Comparison of ENCODE assay signal across 15 mouse cellular contexts in the genomic region with DNA sequence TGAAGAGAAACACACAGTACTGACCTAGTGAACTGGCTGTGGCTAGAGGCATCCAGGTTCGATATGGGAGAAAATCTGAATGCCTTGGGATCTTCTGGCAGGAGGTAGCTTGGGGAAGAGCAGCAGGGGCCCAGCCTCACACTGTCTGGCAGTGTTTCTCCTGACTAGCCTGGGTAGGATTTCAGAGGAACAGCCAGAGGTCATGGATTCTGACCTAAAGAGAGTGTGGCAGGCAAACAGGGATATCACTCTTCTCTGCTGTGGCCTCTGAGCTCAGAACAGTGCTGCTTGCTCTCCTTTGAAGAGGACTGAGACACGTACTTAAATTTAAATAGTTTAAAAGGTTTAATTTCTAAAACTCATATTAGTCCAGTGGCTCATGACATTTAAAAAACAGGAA. TPM values are rescaled to one million over a fixed set of nuclear protein-coding genes. Genes with fewer than 3 reads are reported as not detected.
DNase-seq lines count a peak whose midpoint lies in the region; ATAC-seq and TF ChIP-seq lines count a peak whose summit lies in the region.
"Had no signal": no experiment of that assay in that cellular context is flagged by ENCODE, and none has a peak within 500 bp of the region (broad histone marks: within the 10 kb centered on the region; RNA-seq: fewer than 3 reads in every experiment).

No protein-coding gene starts in this region.

- no peak overlapping the region for H3K9ac ChIP-seq in hindbrain, postnatal 0 days (replicated peaks; ENCODE audit: low read length)
- H3K9ac ChIP-seq in embryonic facial prominence, embryonic 14.5 days (ENCODE audit: low read depth, low read length): no peak overlapping the region
- H3K9ac ChIP-seq in lung, embryonic 15.5 days: peak overlapping the region; percentile 37
- H3K9ac ChIP-seq in hindbrain, embryonic 16.5 days (ENCODE audit: low read depth, low read length): no peak overlapping the region
- H3K9ac ChIP-seq in stomach, postnatal 0 days (ENCODE audit: low read length): no peak overlapping the region
- H3K9ac ChIP-seq: liver, postnatal 0 days; midbrain, embryonic 13.5 days had no signal

- TF ChIP-seq EP300 in stomach, postnatal 0 days (optimal IDR thresholded peaks at IDR 0.05): no peak

- peak overlapping the region; percentile 62 for H3K27ac ChIP-seq in hindbrain, embryonic 10.5 days
- no peak overlapping the region for H3K27ac ChIP-seq in hindbrain, postnatal 0 days
- no peak overlapping the region for H3K27ac ChIP-seq in embryonic facial prominence, embryonic 14.5 days (replicated peaks; ENCODE audit: low read depth, low read length)
- H3K27ac ChIP-seq in lung, embryonic 15.5 days: peak overlapping the region; percentile 55; the same call in 1 of the 2 replicates
- no peak overlapping the region for H3K27ac ChIP-seq in hindbrain, embryonic 16.5 days (ENCODE audit: low read depth, low read length)
- H3K27ac ChIP-seq in stomach, postnatal 0 days (replicated peaks): no peak overlapping the region
- H3K27ac ChIP-seq: layer of hippocampus, adult 2 months; midbrain, embryonic 13.5 days had no signal

- DNase-seq in hindbrain, embryonic 10.5 days (ENCODE audit: low spot score): no peak
- DNase-seq in hindbrain, postnatal 0 days (ENCODE audit: low spot score): no peak
- DNase-seq in embryo, embryonic 11 days: peak; percentile 53
- DNase-seq in embryonic facial prominence, embryonic 14.5 days (ENCODE audit: low spot score): no peak
- DNase-seq in urinary bladder, adult 18-20 months (ENCODE audit: low spot score in 2 of 2): no peak
- DNase-seq in stomach, postnatal 0 days (ENCODE audit: low spot score): no peak
- DNase-seq: cerebellum, adult 9-11 months; liver, postnatal 0 days; spleen, adult 18-20 months had no signal

- TF ChIP-seq CTCF in hindbrain, postnatal 0 days (IDR thresholded peaks at IDR 0.05; ENCODE audit: low read depth): no peak
- TF ChIP-seq CTCF in stomach, postnatal 0 days (IDR thresholded peaks at IDR 0.05; ENCODE audit: low read depth): no peak

- H3K4me2 ChIP-seq in hindbrain, postnatal 0 days (ENCODE audit: low read depth, low read length): no peak overlapping the region
- H3K4me2 ChIP-seq in embryonic facial prominence, embryonic 14.5 days (ENCODE audit: low read depth, low read length): peak overlapping the region; percentile 24; the same call in 1 of the 2 replicates
- peak overlapping the region; percentile 44 for H3K4me2 ChIP-seq in lung, embryonic 15.5 days
- no peak overlapping the region for H3K4me2 ChIP-seq in hindbrain, embryonic 16.5 days (ENCODE audit: low read length)
- H3K4me2 ChIP-seq in stomach, postnatal 0 days (replicated peaks; ENCODE audit: low read depth): no peak overlapping the region
- H3K4me2 ChIP-seq: midbrain, embryonic 13.5 days had no signal

- H3K4me1 ChIP-seq in hindbrain, embryonic 10.5 days (replicated peaks): peaks cover 14% of the 10 kb centered on the region; the same call in 1 of the 2 replicates
- H3K4me1 ChIP-seq in hindbrain, postnatal 0 days (ENCODE audit: insufficient read depth, low read length): no peaks in the 10 kb centered on the region
- H3K4me1 ChIP-seq in embryonic facial prominence, embryonic 14.5 days (ENCODE audit: control insufficient read depth, insufficient read depth, low read length): peaks cover 55% of the 10 kb centered on the region
- peaks cover 37% of the 10 kb centered on the region for H3K4me1 ChIP-seq in lung, embryonic 15.5 days
- H3K4me1 ChIP-seq in hindbrain, embryonic 16.5 days (ENCODE audit: control insufficient read depth, insufficient read depth, low read depth, low read length): no peaks in the 10 kb centered on the region
- H3K4me1 ChIP-seq in stomach, postnatal 0 days (replicated peaks; ENCODE audit: control insufficient read depth, insufficient read depth): no peaks in the 10 kb centered on the region
- H3K4me1 ChIP-seq: midbrain, embryonic 13.5 days had no signal

- no peak overlapping the region for H3K4me3 ChIP-seq in hindbrain, embryonic 10.5 days
- no peak overlapping the region for H3K4me3 ChIP-seq in hindbrain, postnatal 0 days (ENCODE audit: low read length)
- H3K4me3 ChIP-seq in embryonic facial prominence, embryonic 14.5 days (ENCODE audit: low read depth, low read length): no peak overlapping the region
- H3K4me3 ChIP-seq in lung, embryonic 15.5 days: peak overlapping the region; percentile 9; the same call in 1 of the 2 replicates
- H3K4me3 ChIP-seq in hindbrain, embryonic 16.5 days (ENCODE audit: low read length): no peak overlapping the region
- no peak overlapping the region for H3K4me3 ChIP-seq in stomach, postnatal 0 days (ENCODE audit: low read depth, low read length)
- H3K4me3 ChIP-seq: layer of hippocampus, adult 2 months; midbrain, embryonic 13.5 days had no signal

- WGBS in hindbrain, embryonic 10.5 days: 40% methylated on average over 2 of the region's 2 CpGs
- 57% methylated on average over 2 of the region's 2 CpGs for WGBS in hindbrain, postnatal 0 days
- 22% methylated on average over 2 of the region's 2 CpGs for WGBS in embryonic facial prominence, embryonic 14.5 days
- 11% methylated on average over 2 of the region's 2 CpGs for WGBS in lung, embryonic 15.5 days
- 48% methylated on average over 2 of the region's 2 CpGs for WGBS in hindbrain, embryonic 16.5 days
- WGBS in stomach, postnatal 0 days: 49% methylated on average over 2 of the region's 2 CpGs

- H3K9me3 ChIP-seq in hindbrain, embryonic 10.5 days: no peaks in the 10 kb centered on the region
- no peaks in the 10 kb centered on the region for H3K9me3 ChIP-seq in hindbrain, postnatal 0 days (ENCODE audit: low read length)
- H3K9me3 ChIP-seq in embryonic facial prominence, embryonic 14.5 days (ENCODE audit: control insufficient read depth, low read length): no peaks in the 10 kb centered on the region
- H3K9me3 ChIP-seq in lung, embryonic 15.5 days: no peaks in the 10 kb centered on the region
- no peaks in the 10 kb centered on the region for H3K9me3 ChIP-seq in hindbrain, embryonic 16.5 days (ENCODE audit: control insufficient read depth, low read length)
- H3K9me3 ChIP-seq in stomach, postnatal 0 days (ENCODE audit: control insufficient read depth, low read length): no peaks in the 10 kb centered on the region
- H3K9me3 ChIP-seq: midbrain, embryonic 13.5 days had no signal

- 0 out of 2 replicates have a peak, but pooled peaks cover 10% of the 10 kb centered on the region for H3K36me3 ChIP-seq in hindbrain, embryonic 10.5 days
- H3K36me3 ChIP-seq in hindbrain, postnatal 0 days (ENCODE audit: insufficient read depth, low read length): no peaks in the 10 kb centered on the region
- peaks cover 21% of the 10 kb centered on the region for H3K36me3 ChIP-seq in embryonic facial prominence, embryonic 14.5 days (ENCODE audit: control insufficient read depth, insufficient read depth, low read length)
- H3K36me3 ChIP-seq in lung, embryonic 15.5 days: no peaks in the 10 kb centered on the region
- H3K36me3 ChIP-seq in hindbrain, embryonic 16.5 days (ENCODE audit: control insufficient read depth, insufficient read depth, low read length): no peaks in the 10 kb centered on the region
- no peaks in the 10 kb centered on the region for H3K36me3 ChIP-seq in stomach, postnatal 0 days (ENCODE audit: control insufficient read depth, insufficient read depth, low read length)
- H3K36me3 ChIP-seq: midbrain, embryonic 13.5 days had no signal

- no peaks in the 10 kb centered on the region for H3K27me3 ChIP-seq in hindbrain, embryonic 10.5 days (ENCODE audit: insufficient read depth, poor library complexity, severe bottlenecking)
- H3K27me3 ChIP-seq in hindbrain, postnatal 0 days (ENCODE audit: insufficient read depth, low read length): no peaks in the 10 kb centered on the region
- no peaks in the 10 kb centered on the region for H3K27me3 ChIP-seq in embryonic facial prominence, embryonic 14.5 days (replicated peaks; ENCODE audit: control insufficient read depth, insufficient read depth, low read length)
- no peaks in the 10 kb centered on the region for H3K27me3 ChIP-seq in lung, embryonic 15.5 days
- H3K27me3 ChIP-seq in hindbrain, embryonic 16.5 days (replicated peaks; ENCODE audit: control insufficient read depth, insufficient read depth, low read length): no peaks in the 10 kb centered on the region
- H3K27me3 ChIP-seq in stomach, postnatal 0 days (ENCODE audit: control insufficient read depth, insufficient read depth, low read length): no peaks in the 10 kb centered on the region
- H3K27me3 ChIP-seq: midbrain, embryonic 13.5 days had no signal

- ATAC-seq in hindbrain, postnatal 0 days: no peak
- ATAC-seq in embryonic facial prominence, embryonic 14.5 days (ENCODE audit: low read depth): peak; percentile 30; the same call in 1 of the 2 replicates
- ATAC-seq in lung, embryonic 15.5 days (ENCODE audit: borderline replicate concordance, extremely low read depth, low FRiP score, low TSS enrichment): peak; percentile 55; the same call in 1 of the 2 replicates
- ATAC-seq in hindbrain, embryonic 16.5 days: no peak
- no peak for ATAC-seq in stomach, postnatal 0 days (ENCODE audit: low FRiP score, low TSS enrichment)
- ATAC-seq: CD4-positive, CD25-positive, alpha-beta regulatory T cell, adult 4 months; intestine, embryonic 16.5 days; liver, postnatal 0 days; midbrain, embryonic 13.5 days had no signal

RNA-seq across cellular contexts. Expression of gene Ednra, which starts 7.2 kb away (rescaled TPM):
- 18.1 and 18.6 TPM in 2 replicates for polyA plus RNA-seq in hindbrain, embryonic 10.5 days (2016; fragmentation: Nextera tagmentation; extraction: Ambion mirVana)
- total RNA-seq in hindbrain, postnatal 0 days (2014; rRNA removed): 6.9 and 7.7 TPM in 2 replicates
- 4.6 and 4.7 TPM in 2 replicates for polyA plus RNA-seq in hindbrain, postnatal 0 days (2015; fragmentation: Nextera tagmentation; extraction: Ambion mirVana)
- 28.7 and 35.1 TPM in 2 replicates for polyA plus RNA-seq in embryonic facial prominence, embryonic 14.5 days (2014; fragmentation: Nextera tagmentation; extraction: Ambion mirVana)
- polyA plus RNA-seq in lung, embryonic 15.5 days (2015; fragmentation: Nextera tagmentation; extraction: Ambion mirVana): 109 and 116 TPM in 2 replicates
- polyA plus RNA-seq in hindbrain, embryonic 16.5 days (2015; fragmentation: Nextera tagmentation; extraction: Ambion mirVana): 5.9 and 8.7 TPM in 2 replicates
- polyA plus RNA-seq in stomach, postnatal 0 days (2015; fragmentation: Nextera tagmentation; extraction: Ambion mirVana): 7.3 and 8.3 TPM in 2 replicates
- polyA plus RNA-seq: CD4-positive, CD25-positive, alpha-beta regulatory T cell, adult 4 months had no signal

Comparison
In these comparisons a context has a peak if more than half of its experiments do, and no peak if none do; other contexts are left out.
1. H3K27ac ChIP-seq: peak in hindbrain, embryonic 10.5 days (single experiment) and lung, embryonic 15.5 days (single experiment); none in hindbrain, postnatal 0 days (single experiment), embryonic facial prominence, embryonic 14.5 days (single experiment), hindbrain, embryonic 16.5 days (single experiment) and stomach, postnatal 0 days (single experiment).
2. ATAC-seq: peak in embryonic facial prominence, embryonic 14.5 days (single experiment) and lung, embryonic 15.5 days (single experiment); none in hindbrain, postnatal 0 days (single experiment), hindbrain, embryonic 16.5 days (single experiment) and stomach, postnatal 0 days (single experiment).
3. H3K4me2 ChIP-seq: peak in embryonic facial prominence, embryonic 14.5 days (single experiment) and lung, embryonic 15.5 days (single experiment); none in hindbrain, postnatal 0 days (single experiment), hindbrain, embryonic 16.5 days (single experiment) and stomach, postnatal 0 days (single experiment).